Mouse (Mus musculus) WW6 (cell line): ENCODE results near the gene Plxnc1.

Experiments
- DNase-seq: peaks from one replicate; pipeline ENCODE4 v3.0.0-alpha.2; 2013; ENCODE audit warnings: low read depth, low spot score

Gene Plxnc1

DNA sequence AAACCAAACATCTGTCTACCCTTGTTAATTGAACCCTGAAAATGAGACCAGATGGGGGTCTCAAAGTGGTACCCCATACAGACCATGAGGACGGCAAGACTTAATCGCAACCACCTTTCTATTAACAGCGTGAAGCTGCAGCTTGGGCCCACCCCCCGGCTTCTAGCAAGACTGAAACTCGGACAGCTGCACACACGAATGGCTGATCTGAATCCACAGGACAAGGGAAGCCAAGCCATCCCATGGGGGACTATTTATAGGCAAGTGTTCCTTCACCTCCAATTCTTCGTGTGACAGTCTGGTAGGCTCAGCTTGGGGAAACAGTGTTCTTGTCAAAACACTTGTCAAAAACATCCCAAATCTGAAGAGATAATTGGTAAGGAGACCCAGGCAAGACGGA, 24.1 kb downstream of the Plxnc1 start:
- DNase-seq = no peak

DNA sequence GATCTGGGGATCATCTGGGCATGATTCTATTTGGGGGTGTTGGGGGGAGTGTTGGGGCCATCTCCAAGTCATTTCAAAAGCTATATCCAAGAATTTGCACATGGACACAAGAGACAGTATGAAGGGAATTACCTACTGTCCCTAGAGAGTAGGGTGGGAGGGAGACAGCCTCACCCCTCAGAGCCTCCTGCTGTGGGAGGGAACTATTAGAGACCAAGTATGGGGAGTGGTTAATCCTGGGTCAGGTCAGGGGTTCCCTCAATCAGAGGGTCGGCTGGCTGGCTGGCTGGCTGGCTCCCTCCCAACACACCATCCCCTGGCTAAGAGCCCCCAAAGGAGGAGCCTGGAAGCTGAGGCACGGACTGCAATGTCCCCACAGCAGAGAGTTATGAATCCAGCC, 24.7 kb downstream of the Plxnc1 start:
- no peak for DNase-seq

DNA sequence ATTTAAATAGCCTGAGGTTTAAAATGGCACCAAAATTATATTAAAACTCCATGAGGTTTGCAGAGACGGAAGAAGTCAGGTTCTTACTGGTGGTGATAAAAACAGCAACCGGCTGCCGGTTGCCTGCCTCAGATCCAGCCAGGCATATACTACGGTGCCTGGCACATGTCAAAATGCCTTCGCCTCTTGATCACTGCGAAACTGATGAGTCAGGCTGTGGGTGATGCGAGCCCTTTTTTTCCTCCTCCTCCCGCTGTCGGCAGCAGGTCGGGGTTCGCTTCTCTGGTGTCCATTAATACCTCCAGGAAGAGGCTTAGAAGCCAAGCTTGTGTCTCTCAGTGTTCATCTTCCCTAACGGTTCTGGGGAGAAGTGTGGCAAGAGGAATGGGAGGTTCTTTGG, 25.1 kb downstream of the Plxnc1 start:
- no peak for DNase-seq

DNA sequence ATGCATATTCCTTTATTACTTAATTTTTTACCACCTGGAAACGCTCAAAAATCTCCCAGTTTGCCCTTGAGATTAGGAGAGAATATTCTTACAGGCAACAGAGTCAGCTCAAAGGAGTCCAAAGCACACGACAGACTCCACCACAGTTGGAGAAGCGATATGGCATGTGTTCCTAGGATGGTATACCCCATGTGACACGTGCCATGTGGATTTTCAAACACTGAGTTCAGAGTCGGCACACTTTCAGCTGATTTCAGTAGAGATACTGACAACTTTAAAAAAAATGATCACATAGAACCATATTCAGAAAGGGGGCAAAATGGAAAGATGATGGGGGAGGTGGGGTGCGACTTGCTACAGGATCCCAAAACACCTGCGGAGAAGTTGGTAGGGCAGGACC, 26.0 kb downstream of the Plxnc1 start:
- no peak for DNase-seq

DNA sequence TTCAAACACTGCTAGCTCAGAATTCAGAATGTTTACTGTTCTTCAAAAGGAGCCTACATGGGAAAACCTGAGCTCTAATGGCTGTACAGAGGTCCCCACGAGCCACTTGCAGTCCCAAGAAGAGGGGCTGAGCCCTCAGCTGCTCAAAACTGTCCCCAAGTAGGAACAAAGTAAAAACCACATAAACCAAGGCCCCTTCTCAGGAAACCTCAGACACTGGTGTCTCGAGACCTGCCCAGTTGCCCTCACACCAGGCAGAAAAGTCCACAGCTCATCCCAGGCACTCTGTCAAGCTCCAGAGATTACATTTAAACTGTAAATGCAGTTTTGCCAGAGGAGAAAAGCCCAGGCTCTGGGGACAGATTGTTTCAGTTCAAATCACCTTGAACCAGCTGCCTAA, 26.6 kb downstream of the Plxnc1 start:
- no peak for DNase-seq

DNA sequence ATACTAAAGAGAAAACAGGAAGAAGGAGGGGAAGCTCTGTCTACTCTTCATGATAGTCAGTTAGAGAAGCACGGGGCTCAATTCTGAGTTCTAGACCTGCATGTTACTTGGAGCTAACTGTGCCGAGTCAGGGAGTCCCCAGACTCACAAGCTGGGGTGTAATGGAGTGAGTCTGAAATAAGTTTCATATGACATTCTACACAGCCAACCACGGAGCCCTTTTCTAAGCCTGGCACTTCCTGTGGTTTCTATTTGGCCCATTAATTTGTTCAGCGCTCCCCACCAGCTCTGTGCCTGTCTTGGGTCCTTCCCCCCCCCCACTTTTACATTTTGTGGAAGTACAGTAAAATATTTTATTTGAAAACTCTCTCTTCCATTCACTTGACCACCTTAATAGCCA, 27.3 kb downstream of the Plxnc1 start:
- DNase-seq = no peak

DNA sequence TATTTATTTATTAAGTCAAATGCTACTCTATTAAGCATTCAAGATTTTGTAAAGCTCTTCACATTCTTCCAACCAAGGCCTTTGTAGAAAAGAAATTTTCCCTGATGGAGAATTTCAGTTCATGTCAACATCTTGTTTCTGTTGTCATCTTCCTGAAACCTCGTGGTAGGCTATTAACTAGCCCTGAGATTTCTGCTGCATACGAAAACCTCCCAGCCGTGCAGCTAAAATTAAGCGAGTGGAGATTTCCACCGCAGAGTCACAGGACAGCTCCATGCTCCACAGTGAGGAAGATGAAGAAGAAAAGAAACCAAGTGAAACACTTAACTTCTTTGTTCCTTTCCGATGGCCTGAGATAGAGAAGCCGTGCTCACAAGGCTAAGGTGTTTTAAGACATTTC, 28.0 kb downstream of the Plxnc1 start:
- no peak for DNase-seq

DNA sequence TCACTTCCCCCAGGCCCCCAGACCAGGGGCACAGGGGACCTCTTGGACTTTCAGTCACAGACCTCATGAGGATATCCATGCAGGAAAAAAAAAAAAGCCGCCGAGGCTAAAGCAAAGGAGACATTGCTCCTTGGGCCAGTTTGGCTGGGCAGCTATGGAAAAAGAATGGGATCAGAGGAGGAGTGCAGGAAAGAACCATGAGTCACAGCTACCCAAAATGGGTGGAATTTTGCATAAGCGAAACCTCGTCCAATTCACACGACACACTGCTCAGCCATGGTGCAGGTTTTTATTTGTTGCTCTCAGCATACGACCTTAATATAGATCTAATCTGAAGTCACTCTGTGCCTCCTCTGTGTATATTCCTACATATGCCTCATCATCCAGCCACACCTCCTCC, 28.9 kb downstream of the Plxnc1 start:
- DNase-seq = no peak

DNA sequence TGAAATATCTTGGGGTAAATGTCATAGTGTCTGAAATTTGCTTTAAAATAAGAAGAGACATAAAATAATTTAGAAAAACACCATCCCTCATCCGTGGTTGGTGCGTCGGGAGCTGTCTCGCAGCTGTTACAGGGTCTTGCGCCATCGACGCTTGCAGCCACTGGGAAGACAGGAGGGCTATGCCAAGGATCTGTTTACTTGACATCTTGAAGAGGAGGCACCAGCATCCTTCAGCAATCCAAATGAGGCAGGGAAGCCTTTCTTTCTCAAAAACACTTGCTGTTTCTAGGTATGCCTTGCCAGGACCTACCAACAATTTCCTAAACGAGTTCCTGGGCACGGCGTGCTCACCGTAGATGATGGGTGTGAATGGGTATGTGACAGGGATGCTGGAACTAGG, 30.6 kb downstream of the Plxnc1 start:
- DNase-seq = no peak

DNA sequence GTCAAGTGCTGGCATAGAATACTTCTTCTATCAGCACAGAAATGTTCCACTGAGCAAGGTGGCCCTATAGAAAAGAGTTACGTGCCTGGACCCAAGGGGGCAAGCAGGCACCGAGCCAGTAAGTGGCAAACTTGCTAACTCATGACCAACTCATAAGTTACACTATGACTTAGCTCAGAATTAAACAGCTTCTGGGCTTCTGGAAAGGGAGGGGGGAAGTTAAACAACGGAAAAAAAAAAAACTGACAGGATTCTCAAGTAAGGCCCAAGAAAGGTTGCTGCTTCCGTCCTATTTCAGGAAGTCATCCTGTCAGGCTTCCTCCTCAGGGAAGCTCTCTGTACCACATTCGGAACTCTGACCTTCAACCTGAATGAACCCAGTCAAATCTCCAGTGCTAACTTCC, 31.3 kb downstream of the Plxnc1 start:
- no peak for DNase-seq

DNA sequence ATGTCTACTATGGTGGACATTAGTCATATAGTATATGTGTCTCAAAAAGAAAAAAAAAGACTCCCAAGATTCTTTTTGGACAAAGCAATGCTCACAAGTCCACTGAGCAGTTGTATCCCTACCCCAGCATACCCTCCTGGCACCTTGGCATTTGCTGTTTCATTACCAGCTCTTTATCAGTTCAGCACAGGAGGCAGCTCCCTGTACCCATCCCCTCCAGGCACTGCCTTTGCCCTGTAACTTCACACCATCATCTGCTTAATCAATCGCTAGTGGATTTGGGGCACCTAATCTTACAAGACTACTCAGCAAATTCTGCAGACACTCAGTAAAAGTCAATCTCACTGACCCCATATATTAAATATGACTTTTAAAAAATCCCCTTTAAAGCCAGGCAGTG, 32.1 kb downstream of the Plxnc1 start:
- DNase-seq = no peak

DNA sequence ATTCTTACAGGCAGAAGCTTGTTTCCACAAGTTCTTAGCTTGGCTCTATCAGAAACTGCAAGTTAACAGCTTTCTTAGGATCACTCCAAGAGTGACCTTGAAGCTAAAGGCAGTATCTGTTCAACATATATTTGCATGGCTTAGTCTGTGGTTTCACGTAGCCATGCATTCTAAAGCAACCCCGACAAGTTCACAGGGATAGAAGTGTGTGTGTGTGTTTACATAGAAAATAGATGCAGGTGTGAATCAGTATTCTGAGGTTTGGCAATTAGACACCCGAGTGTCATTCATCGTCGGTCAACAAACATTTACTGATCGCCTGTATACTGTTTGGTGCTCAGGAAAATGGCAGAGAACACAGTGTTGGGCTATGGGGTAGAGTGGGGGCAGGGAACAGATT, 33.5 kb downstream of the Plxnc1 start:
- DNase-seq = no peak

DNA sequence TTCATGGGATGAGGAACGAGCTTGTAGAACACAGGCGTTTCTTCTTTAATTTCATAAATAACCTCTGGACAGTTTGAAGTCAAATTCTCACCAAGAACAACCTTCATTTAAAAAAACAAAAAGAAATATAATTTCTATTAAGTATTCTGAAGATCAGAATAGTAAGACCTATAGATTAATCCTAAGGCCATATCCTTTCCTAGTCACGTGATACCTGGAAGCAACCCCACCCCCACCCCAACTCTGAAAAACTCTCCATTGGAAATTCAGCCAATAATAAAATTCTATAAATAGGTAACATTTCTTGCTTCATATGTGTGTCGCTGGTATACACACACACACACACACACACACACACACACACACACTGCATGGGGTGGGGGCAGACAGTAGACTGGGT, 34.1 kb downstream of the Plxnc1 start:
- DNase-seq = no peak

DNA sequence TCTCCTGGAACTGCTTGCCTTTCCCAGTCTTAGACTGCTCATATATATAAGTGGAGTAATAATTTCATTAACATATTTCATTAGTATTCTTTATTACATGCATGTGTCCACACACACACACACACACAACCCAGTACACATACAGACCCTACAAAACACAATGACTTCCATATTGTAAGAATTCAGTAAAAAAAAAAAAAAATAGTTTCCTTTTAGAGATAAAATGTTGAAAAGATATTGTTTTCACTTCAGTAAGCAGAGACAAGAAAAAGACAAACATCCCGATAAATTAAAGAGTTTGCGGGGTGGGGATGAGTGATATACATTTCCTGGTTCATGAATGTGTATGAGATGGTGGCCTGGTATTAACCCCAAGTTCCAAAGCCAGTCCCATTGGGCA, 34.8 kb downstream of the Plxnc1 start:
- no peak for DNase-seq

DNA sequence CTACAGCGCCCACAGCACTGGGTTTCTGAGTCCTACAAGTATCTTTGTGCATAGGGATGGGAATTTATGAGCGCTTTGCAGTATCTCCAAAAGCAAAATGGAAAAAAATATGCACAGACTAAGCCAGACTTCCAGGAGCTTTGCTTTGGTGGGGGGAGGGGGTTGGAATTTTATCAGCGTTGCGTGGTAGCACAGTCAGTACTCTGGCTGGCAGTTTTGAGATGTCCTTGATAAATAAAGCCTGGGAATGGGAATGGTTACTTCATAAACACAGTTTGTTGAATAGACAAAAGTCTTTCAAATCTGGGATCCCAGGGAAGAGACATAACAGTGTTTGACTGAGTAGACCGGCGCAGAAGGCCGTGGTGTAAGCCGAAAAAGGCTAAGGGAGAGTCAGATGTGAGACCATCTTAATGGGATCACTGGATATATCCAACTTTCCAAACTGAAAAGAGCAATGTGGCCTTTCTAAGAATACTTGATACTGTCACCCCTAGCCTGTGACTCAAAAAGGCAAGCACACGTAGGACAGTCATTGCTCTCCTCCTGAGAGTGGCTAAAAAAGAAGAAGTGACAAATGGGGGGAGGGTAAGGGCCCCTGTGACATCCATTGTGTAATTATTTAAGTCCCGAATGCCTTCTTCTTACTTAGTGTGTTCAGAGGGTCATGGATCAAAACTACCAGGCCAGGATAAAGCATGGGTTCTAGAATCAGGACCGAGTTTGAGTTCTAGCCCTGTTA, 35.5 kb downstream of the Plxnc1 start:
- DNase-seq = no peak

DNA sequence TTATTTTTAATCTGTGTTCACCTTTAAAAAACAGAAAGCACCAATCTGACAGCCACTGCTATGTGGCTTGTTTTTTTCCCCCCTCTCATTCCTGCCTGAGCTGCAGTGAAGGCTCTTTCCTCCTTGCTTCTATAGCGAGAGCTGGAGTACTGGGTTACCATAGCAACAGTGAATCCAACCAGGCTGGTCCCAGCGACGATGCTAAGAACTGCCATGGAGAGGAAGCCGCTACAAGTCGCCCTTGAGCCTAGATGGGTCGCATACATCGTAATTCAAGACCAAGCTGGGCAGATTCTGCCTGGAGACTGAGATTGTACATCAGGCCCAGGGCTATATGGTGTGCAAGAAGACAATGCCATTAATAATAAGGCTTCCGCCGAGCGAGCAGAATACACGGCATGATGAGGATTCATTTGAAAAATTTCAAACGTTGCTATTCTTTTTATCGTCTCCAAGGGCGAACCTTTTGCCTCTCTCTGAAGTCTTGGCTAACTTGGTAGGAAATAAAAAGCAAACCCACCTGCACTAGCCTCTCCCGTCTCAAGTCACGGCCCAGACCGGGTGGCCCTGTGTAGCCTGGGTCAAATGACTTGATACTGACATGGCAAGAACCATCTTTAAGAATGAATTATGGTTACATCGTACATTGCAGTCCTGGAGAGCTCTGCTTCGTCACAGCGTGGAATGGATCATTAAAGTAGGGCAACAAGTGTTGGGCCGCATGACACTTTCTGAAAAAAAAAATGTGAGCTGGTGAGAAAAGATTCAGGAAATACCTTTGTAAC, 38.8 kb downstream of the Plxnc1 start:
- DNase-seq = peak; percentile 33

DNA sequence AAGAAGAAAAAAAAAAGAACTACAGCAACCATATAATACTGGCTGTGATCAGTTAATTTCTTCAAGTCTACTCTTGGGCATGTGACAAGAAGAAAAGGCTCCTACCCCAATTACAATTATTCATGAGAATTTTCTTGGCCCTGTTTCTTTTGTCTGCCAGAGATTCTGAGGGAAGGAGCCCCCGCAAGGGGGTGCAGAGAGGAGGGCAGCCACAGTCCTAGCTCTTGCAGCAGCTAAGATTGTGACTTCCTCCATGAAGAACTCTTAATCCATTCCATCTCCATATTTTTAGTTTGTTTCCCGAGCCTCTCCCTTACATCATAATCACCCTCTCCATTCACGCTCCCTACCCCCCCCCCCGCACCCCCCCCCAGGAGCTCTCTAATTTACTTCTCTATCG, 39.4 kb downstream of the Plxnc1 start:
- no peak for DNase-seq

DNA sequence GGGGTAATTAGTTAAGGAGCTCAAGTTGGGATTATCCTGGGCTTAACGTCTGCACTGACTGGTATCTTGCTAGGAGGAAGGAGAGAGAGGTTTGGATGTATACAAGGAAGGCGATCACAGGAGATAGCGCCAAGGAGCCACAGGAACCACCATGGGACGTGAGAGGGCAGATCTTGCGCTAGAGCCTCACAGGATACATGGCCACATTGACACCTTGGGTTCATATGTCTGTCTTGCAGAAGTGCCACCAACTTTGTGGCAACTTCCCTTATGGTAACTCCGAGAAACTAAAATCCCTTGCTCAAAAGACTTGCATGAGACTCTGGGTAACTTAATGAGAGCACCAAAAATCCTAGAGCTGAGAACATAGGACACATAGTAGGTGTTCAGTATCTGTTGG, 47.7 kb downstream of the Plxnc1 start:
- no peak for DNase-seq

DNA sequence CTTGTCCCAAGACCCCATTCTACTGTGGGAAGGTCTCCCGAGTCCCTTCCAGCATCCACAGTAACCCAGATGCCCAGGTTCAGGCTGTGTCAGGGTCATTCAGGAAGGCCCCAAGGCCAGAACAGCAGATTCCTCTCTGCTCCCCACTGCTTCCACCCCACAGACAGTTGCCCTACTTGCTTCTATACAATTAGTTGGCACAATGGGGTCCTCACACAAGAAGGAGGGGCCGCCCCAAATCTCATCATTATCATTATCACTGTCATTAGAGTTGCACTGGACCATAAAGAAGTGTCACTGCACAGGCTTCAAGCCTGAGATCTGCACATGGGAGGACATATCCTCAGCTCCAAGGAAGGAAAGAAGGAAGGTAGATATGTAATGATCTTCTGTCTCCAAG, 48.3 kb downstream of the Plxnc1 start:
- no peak for DNase-seq

DNA sequence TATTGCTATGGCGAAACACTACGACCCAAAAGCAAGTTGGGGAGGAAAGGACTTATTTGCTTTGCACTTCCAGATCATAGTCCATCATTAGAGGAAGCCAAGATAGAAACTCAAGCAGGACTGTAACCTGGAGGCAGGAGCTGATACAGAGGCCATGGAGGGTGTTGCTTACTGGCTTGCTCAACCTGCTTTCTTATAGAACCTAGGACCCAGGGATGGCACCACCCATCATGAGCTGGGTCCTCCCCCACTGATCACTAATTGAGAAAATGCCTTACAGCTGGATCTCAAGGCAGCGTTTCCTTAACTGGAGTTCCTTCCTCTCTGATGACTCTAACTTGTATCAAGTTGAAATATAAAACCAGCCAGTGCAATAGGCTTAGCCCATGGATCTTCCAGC, 48.8 kb downstream of the Plxnc1 start:
- DNase-seq = no peak

DNA sequence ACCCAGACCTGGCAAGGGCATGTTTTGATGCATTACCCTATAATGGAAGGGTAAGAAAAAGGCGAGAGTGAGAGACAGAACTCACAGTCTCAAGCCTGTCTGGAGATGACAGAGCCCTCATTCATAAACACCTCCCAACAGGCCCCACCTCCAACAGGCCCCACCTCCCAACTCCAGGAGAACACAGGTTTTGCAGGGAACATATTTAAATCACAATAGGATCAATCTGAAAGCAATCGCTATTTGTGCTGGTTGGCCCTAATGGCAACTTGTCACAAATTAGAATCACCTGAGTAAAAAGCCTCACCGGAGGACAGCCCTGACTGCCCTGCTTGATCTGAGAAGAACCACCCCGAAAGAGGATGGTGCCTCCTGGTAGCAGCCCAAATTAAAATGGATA, 54.9 kb downstream of the Plxnc1 start:
- DNase-seq = peak; percentile 34

DNA sequence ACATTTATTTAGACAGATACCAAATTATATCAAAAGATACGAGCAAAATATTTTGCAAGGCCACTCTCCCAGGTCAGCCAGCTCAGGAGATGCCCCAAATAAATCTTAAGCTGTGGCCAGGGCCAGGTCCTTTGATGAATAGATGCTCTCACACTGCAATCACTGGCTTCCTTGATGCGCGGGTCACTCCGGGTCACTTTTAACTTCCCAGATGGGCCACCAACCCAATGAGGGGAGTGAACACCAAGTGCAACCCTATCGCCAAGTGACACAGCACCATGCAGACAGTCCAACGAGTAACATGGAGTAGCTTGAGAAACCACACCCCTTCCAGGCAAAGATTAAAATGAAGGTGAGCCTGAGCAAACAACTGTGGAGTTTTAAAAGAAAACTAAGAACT, 61.4 kb downstream of the Plxnc1 start:
- DNase-seq = no peak

DNA sequence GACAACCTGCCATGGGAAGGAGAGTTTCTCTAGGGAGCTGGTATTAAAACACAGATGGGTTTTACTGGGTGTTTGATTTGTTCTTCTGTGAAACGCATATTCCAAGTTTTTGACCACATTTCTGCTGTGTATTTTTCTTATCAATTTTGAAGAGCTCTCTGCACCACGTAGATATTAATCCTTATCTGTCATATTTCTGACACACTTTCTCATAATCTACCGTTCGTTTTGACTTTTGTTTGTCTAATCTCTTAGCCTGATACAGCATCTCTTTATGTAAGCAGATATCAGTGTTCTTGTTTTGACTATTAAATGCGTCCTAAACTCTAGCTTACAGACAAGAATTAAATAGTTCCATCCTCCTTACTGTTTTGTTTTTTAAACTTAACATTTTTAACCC, 73.1 kb downstream of the Plxnc1 start:
- DNase-seq = no peak
